ENCODE assay signal across 10 mouse cellular contexts in the genomic region with DNA sequence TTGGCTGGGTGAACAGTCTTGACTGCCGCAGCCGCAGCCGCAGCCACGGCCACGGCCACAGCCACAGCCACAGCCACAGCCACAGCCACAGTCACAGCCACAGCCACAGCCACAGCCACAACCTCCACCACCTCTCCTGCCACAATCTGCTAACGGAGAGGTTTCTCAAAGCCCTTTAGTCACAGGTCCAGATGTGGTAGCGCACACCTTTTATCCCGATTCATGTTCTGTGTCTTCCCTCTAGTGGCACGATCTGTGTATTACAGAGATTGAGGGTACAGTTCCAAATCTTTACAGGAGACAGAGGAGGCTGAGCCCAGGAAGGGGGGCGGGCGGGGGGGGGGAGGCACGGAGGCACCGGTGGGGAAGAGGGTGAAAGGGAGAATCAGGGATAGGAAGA. TPM values are rescaled to one million over a fixed set of nuclear protein-coding genes. Genes with fewer than 3 reads are reported as not detected.
A peak's percentile ranks its signal among the peaks of the same experiment; 100 is the strongest.
DNase-seq lines count a peak whose midpoint lies in the region; ATAC-seq and TF ChIP-seq lines count a peak whose summit lies in the region.
"Had no signal": no experiment of that assay in that cellular context is flagged by ENCODE, and none has a peak within 500 bp of the region (broad histone marks: within the 10 kb centered on the region; RNA-seq: fewer than 3 reads in every experiment).

No protein-coding gene starts in this region.

- no peak overlapping the region for H3K4me2 ChIP-seq in lung, embryonic 14.5 days
- H3K4me2 ChIP-seq: heart, embryonic 13.5 days had no signal

- DNase-seq in cerebellum, adult 18-20 months = peak; percentile 58 to 70
- no peak for DNase-seq in cerebellum, adult 11-12 months
- DNase-seq in urinary bladder, postnatal 14 days (ENCODE audit: low spot score) = peak; percentile 58
- DNase-seq in urinary bladder, adult 2 months (ENCODE audit: low spot score) = no peak
- DNase-seq in embryonic facial prominence, embryonic 10.5 days (ENCODE audit: low spot score) = peak; percentile 38
- DNase-seq in kidney, adult 9 months = peak; percentile 80
- DNase-seq in lung, embryonic 14.5 days = peak; percentile 81
- DNase-seq in testis, postnatal 10 days (ENCODE audit: low spot score) = peak; percentile 62

- no peaks in the 10 kb centered on the region for H3K9me3 ChIP-seq in embryonic facial prominence, embryonic 10.5 days
- no peaks in the 10 kb centered on the region for H3K9me3 ChIP-seq in lung, embryonic 14.5 days (ENCODE audit: low read depth, low read length)

- H3K36me3 ChIP-seq in embryonic facial prominence, embryonic 10.5 days (replicated peaks) = no peaks in the 10 kb centered on the region
- no peaks in the 10 kb centered on the region for H3K36me3 ChIP-seq in lung, embryonic 14.5 days (ENCODE audit: insufficient read depth)
- H3K36me3 ChIP-seq: heart, embryonic 13.5 days had no signal

- H3K9ac ChIP-seq in lung, embryonic 14.5 days = no peak overlapping the region
- H3K9ac ChIP-seq: heart, embryonic 13.5 days had no signal

- H3K4me3 ChIP-seq in embryonic facial prominence, embryonic 10.5 days = no peak overlapping the region
- H3K4me3 ChIP-seq in lung, embryonic 14.5 days (ENCODE audit: low read depth, low read length) = no peak overlapping the region
- H3K4me3 ChIP-seq: heart, embryonic 13.5 days had no signal

- 0 out of 2 replicates have a peak, but pooled peaks cover 3% of the 10 kb centered on the region for H3K27me3 ChIP-seq in embryonic facial prominence, embryonic 10.5 days (replicated peaks; ENCODE audit: low read depth, poor library complexity, severe bottlenecking)
- H3K27me3 ChIP-seq in lung, embryonic 14.5 days (ENCODE audit: insufficient read depth, low read length) = no peaks in the 10 kb centered on the region
- H3K27me3 ChIP-seq: Patski had no signal

- 53% methylated on average over 13 of the region's 13 CpGs for WGBS in embryonic facial prominence, embryonic 10.5 days
- WGBS in lung, embryonic 14.5 days = 40% methylated on average over 13 of the region's 13 CpGs

- H3K27ac ChIP-seq in embryonic facial prominence, embryonic 10.5 days (replicated peaks) = no peak overlapping the region
- no peak overlapping the region for H3K27ac ChIP-seq in lung, embryonic 14.5 days (ENCODE audit: low read depth)
- H3K27ac ChIP-seq: heart, embryonic 13.5 days had no signal

- peak; percentile 22; the same call in 1 of the 2 replicates for ATAC-seq in lung, embryonic 14.5 days (ENCODE audit: insufficient read depth)
- ATAC-seq: Patski had no signal

- TF ChIP-seq CTCF in lung, embryonic 14.5 days (IDR thresholded peaks at IDR 0.05; ENCODE audit: low read depth) = peak; percentile 81

- H3K4me1 ChIP-seq in embryonic facial prominence, embryonic 10.5 days = peaks cover 20% of the 10 kb centered on the region
- H3K4me1 ChIP-seq in lung, embryonic 14.5 days (ENCODE audit: insufficient read depth) = peaks cover 6% of the 10 kb centered on the region; the same call in 1 of the 2 replicates

RNA-seq across cellular contexts. Expression of a gene that starts 9.3 kb away (rescaled TPM):
- 4.2 and 10.7 TPM in 2 replicates for polyA plus RNA-seq in urinary bladder, adult 2 months (2012; rRNA removed)
- polyA plus RNA-seq in embryonic facial prominence, embryonic 10.5 days (2016; fragmentation: Nextera tagmentation; extraction: Ambion mirVana) = not detected in 2 replicates
- 0.46 and 0.85 TPM in 2 replicates for polyA plus RNA-seq in lung, embryonic 14.5 days (2014; fragmentation: Nextera tagmentation; extraction: Ambion mirVana)
- polyA plus RNA-seq: heart, embryonic 13.5 days had no signal

RNA-seq across cellular contexts. Expression of a gene that starts 11.8 kb away (rescaled TPM):
- polyA plus RNA-seq in urinary bladder, adult 2 months (2012; rRNA removed) = 37.2 and 41.5 TPM in 2 replicates
- polyA plus RNA-seq in embryonic facial prominence, embryonic 10.5 days (2016; fragmentation: Nextera tagmentation; extraction: Ambion mirVana) = 21.8 and 22.3 TPM in 2 replicates
- polyA plus RNA-seq in lung, embryonic 14.5 days (2014; fragmentation: Nextera tagmentation; extraction: Ambion mirVana) = 32.5 and 36.3 TPM in 2 replicates

Comparison
In these comparisons a context has a peak if more than half of its experiments do, and no peak if none do; other contexts are left out.
1. DNase-seq: peak in cerebellum, adult 18-20 months (2 of 2), urinary bladder, postnatal 14 days (single experiment), embryonic facial prominence, embryonic 10.5 days (single experiment), kidney, adult 9 months (single experiment), lung, embryonic 14.5 days (single experiment) and testis, postnatal 10 days (single experiment); none in cerebellum, adult 11-12 months (single experiment) and urinary bladder, adult 2 months (single experiment).